Mouse (Mus musculus) C2C12 (cell line): ENCODE results near the gene Max. TPM values are rescaled to one million over a fixed set of nuclear protein-coding genes. Genes with fewer than 3 reads are reported as not detected.

Source experiments
- H3K27me3 ChIP-seq: one replicate; pipeline ENCODE4 v1.6.1; 2011; ENCODE audit not compliant: control insufficient read depth, insufficient read depth, insufficient read length
- H3K36me3 ChIP-seq: one replicate; pipeline ENCODE4 v1.6.1; 2011; ENCODE audit not compliant: control insufficient read depth, insufficient read depth
- H3K4me3 ChIP-seq: one replicate; pipeline ENCODE4 v1.5.1; 2011; ENCODE audit warnings: mild to moderate bottlenecking, control low read depth; ENCODE audit not compliant: poor library complexity, insufficient read depth, severe bottlenecking
- H3K79me2 ChIP-seq: one replicate; pipeline ENCODE4 v1.6.1; 2011; ENCODE audit not compliant: control insufficient read depth, insufficient read depth
- H3K79me3 ChIP-seq: one replicate; pipeline ENCODE4 v1.6.1; 2011; ENCODE audit warnings: low read depth, control low read depth
- H3ac ChIP-seq: one replicate; pipeline ENCODE3; 2011; ENCODE audit warnings: low read depth; ENCODE audit not compliant: control insufficient read depth, insufficient read length
- CEBPB ChIP-seq: IDR thresholded peaks from one replicate; pipeline ENCODE4 v1.6.1; 2011; ENCODE audit warnings: low read depth, mild to moderate bottlenecking, control low read depth, moderate library complexity
- CTCF ChIP-seq: IDR thresholded peaks from one replicate; pipeline ENCODE4 v1.5.1; 2011; ENCODE audit not compliant: control insufficient read depth, insufficient read depth, insufficient read length
- FOSL1 ChIP-seq: IDR thresholded peaks from one replicate; pipeline ENCODE4 v1.8.0; 2011; ENCODE audit warnings: mild to moderate bottlenecking, low read length; ENCODE audit not compliant: poor library complexity, insufficient read depth, severe bottlenecking
- MAX ChIP-seq: IDR thresholded peaks from one replicate; pipeline ENCODE4 v1.6.1; 2011; ENCODE audit warnings: mild to moderate bottlenecking, control low read depth
- MYOD1 ChIP-seq: IDR thresholded peaks from one replicate; pipeline ENCODE4 v1.6.1; 2011; ENCODE audit warnings: low read depth; ENCODE audit not compliant: control insufficient read depth, insufficient read length
- MYOG ChIP-seq: IDR thresholded peaks from one replicate; pipeline ENCODE4 v1.6.1; 2011; ENCODE audit not compliant: control insufficient read depth, insufficient read length; ENCODE audit errors: extremely low read depth
- USF1 ChIP-seq: IDR thresholded peaks from one replicate; pipeline ENCODE4 v1.6.1; 2011; ENCODE audit warnings: low read depth, mild to moderate bottlenecking, control low read depth, moderate library complexity
- polyA plus RNA-seq: library from polyadenylated mRNA; unstranded; fragments of >200 nt; fragmentation: generic; extraction: Trizol; gene quantifications from one replicate; pipeline ENCODE4 v1.2.1, GENCODE M21; 2012; ENCODE audit warnings: missing spikeins

Gene Max
- polyA plus RNA-seq, 1 experiment: 52.9 TPM

DNA sequence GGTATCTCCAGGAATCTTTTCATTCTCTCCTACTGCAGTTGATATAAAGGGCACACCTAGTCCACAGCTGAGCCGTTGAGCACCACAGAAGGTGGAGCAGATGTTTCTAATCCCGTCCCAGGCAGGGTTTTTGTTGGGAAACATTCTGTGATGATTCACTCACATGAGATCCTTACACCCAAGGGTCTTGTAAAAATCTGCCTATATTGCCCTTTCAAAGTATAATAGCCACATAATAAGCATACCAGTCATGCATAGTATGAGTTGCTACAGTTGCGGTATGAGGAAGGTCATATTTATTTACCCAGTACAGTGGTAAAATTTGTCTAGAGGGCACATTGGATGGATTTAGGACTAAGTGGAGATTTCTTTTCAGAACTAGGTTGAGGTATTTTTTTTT lies 17.5 kb upstream of the Max start:
- H3K36me3 ChIP-seq: no peaks in the 10 kb centered on the region
- H3K79me3 ChIP-seq: no peaks in the 10 kb centered on the region
- H3K4me3 ChIP-seq: no peak overlapping the region
- H3K27me3 ChIP-seq: no peaks in the 10 kb centered on the region
- H3K79me2 ChIP-seq: no peaks in the 10 kb centered on the region
- TF ChIP-seq CTCF (no peak), CEBPB (no peak), MYOD1 (no peak), USF1 (no peak), MAX (no peak), FOSL1 (no peak), MYOG (no peak)
- no peak overlapping the region for H3ac ChIP-seq

DNA sequence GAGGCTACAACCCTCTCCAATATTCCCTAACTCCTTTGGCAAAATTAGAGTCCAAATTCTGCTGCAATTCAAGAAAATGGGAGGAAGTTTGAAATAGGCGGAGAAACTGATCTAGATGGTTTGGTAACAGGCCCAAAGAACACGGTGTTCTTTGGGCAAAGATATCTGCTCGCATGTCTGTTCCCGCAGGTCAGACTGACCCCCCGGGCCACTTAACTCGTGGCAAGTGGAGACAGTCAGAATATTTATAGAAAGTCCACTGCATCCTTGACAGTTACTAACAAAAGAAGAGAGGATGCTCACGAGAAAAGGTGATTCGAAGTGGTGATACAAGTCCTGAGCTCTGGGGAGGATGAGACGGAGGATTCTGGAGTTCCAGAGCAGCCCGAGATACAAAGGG lies 10.7 kb upstream of the Max start:
- Histone ChIP-seq H3K36me3 (no peaks in the 10 kb centered on the region), H3K27me3 (peaks cover 5% of the 10 kb centered on the region), H3K79me2 (no peaks in the 10 kb centered on the region), H3ac (no peak overlapping the region), H3K4me3 (no peak overlapping the region), H3K79me3 (no peaks in the 10 kb centered on the region)
- TF ChIP-seq CEBPB (no peak), USF1 (no peak)

DNA sequence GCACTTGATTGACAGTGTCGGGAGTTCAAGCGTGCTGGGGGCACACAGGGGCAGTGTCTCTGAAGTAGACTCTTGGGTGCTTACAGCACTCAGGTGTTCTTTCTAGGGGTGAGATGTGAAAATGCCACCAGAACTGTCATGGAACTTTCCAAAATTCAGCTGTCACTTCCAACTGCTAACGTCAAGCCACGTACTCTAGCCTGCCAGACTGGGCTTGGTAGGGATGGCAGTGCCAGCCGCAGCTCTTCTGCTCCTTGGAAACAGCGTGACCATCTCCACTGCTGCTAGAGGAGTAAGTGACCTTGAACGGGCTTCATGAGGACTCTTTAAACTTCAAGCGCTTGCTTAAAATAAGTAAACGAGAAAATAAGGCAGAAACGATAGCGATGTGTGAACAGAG lies 10.2 kb upstream of the Max start:
- H3K36me3 ChIP-seq: no peaks in the 10 kb centered on the region
- H3ac ChIP-seq: no peak overlapping the region
- no peaks in the 10 kb centered on the region for H3K79me3 ChIP-seq
- peaks cover 5% of the 10 kb centered on the region for H3K27me3 ChIP-seq
- no peak for TF ChIP-seq FOSL1
- no peak for TF ChIP-seq MYOG
- TF ChIP-seq USF1: no peak
- no peak for TF ChIP-seq CEBPB
- TF ChIP-seq MYOD1: no peak
- TF ChIP-seq MAX: no peak
- no peak for TF ChIP-seq CTCF
- H3K79me2 ChIP-seq: no peaks in the 10 kb centered on the region
- H3K4me3 ChIP-seq: no peak overlapping the region

DNA sequence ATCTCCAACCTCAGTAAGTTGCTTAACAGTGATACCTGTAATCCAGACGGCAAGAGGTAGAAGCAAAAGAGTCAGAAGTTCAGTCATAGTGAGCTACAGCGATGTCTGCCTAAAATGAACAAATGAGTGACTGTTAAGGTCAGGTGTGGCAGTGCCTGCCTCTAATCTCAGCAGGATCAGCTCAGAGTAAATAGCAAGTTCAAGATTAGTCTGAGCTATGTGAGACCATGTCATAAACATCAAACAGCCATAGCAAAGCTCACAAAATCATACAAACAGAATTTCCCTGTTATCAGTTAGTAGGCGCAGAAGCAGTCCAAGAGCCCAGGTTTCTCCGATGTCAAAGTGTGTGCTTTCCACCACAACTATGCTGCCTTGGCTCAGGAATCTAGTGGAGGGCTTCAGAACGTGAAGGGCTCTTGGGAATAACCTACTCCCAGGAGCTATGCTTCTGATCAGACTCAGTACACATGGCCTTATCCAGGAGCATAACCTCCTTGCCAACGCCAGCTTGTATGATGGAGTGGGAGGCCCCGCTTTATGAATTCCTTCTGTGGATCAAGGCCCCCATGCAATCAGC lies 9.7 kb upstream of the Max start:
- Histone ChIP-seq H3K79me3 (no peaks in the 10 kb centered on the region), H3K27me3 (peaks cover 5% of the 10 kb centered on the region), H3K4me3 (no peak overlapping the region), H3K79me2 (no peaks in the 10 kb centered on the region), H3K36me3 (no peaks in the 10 kb centered on the region), H3ac (no peak overlapping the region)
- TF ChIP-seq MAX: no peak
- TF ChIP-seq MYOG: no peak
- TF ChIP-seq CEBPB: no peak
- no peak for TF ChIP-seq USF1
- TF ChIP-seq MYOD1: no peak
- TF ChIP-seq CTCF: no peak
- no peak for TF ChIP-seq FOSL1

DNA sequence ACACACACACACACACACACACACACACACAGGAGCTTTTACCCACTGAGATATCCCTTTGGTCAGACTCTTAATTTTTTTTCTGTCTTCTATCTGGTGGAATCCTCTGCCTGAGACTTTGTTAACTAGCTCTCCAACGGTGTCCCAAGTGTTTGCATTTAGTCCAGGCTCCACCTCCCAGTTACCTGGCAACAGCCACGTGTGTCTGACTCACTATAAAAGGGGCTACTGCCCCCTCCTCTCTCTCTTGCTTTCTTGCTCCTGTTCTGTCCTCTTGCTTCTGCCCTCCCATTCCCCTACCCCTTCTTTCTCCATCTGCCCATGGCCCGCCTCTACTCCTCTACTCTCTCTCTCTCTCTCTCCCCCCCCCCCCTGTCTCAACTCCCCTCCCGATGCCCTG lies 3.9 kb upstream of the Max start:
- Histone ChIP-seq H3ac (no peak overlapping the region), H3K79me3 (peaks cover 8% of the 10 kb centered on the region), H3K4me3 (no peak overlapping the region), H3K79me2 (peaks cover 11% of the 10 kb centered on the region), H3K27me3 (no peaks in the 10 kb centered on the region), H3K36me3 (no peaks in the 10 kb centered on the region)
- TF ChIP-seq USF1: no peak

DNA sequence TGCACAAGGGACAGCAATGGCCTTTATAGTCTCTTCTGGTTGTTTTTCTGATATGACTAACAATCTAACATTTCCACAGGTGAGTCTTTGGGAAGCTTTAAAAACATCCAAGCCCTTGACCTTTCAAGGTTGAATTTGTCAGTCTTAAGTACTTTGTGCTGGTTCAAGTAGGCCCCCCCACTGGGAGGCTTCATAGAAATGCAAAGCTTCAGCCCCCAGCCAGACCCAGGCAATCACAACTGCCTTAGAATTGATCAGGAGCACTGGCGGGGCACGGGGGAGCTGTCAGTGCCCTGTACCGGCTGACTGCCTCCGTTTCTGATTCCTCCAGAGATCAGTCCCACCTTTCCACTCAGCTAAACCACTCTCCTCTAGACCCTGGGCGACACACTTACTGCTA lies 3.1 kb upstream of the Max start:
- H3K27me3 ChIP-seq: no peaks in the 10 kb centered on the region
- H3K79me3 ChIP-seq: peaks cover 16% of the 10 kb centered on the region
- peaks cover 19% of the 10 kb centered on the region for H3K79me2 ChIP-seq
- peaks cover under 1% of the 10 kb centered on the region for H3K36me3 ChIP-seq
- no peak overlapping the region for H3ac ChIP-seq
- no peak overlapping the region for H3K4me3 ChIP-seq
- TF ChIP-seq MAX (no peak), CEBPB (no peak), MYOD1 (no peak), MYOG (no peak), CTCF (no peak), FOSL1 (no peak), USF1 (no peak)
